Mouse (Mus musculus): ENCODE measurements around the gene Kifc3.

DNA sequence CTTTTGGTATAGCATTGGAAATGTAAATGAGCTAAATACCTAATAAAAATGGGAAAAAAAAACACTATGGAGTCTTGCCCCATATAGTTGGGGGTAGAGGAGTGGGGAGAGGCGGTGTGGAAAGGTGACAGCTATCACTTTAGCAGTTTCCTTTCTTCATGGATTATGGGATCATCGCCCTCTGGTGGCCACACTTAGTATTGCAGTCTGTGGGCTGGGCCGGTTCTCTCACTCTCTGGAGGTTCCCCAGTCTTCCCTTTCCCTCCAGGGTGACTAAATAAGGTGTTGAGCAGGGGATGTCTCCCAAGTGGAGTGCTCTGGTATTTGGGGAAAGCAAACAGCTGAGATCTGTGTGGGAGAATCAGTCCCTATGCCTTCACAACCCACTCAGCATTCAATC, 33.1 kb upstream of the Kifc3 start:
- no peak for TF ChIP-seq RCOR1 (conservative IDR thresholded peaks at IDR 0.05; ENCODE audit: low read depth, low read length)
- TF ChIP-seq POLR2A (IDR thresholded peaks at IDR 0.05; ENCODE audit: low read depth, low read length), result no peak
- peak; percentile 79 to 92 for TF ChIP-seq CTCF (conservative IDR thresholded peaks at IDR 0.05 in 1 of 2, IDR thresholded peaks at IDR 0.05 in 1 of 2; ENCODE audit: low read depth in 2 of 2, low read length in 2 of 2)
- TF ChIP-seq SIN3A (IDR thresholded peaks at IDR 0.05; ENCODE audit: low read length), result no peak
- no peak for TF ChIP-seq MAX (IDR thresholded peaks at IDR 0.05; ENCODE audit: low read length)
- no peak for TF ChIP-seq MAFK (IDR thresholded peaks at IDR 0.05; ENCODE audit: insufficient replicate concordance, low read length)
- no peak for TF ChIP-seq USF2 (conservative IDR thresholded peaks at IDR 0.05; ENCODE audit: low read depth, low read length)
- no peak for TF ChIP-seq ETS1 (conservative IDR thresholded peaks at IDR 0.05; ENCODE audit: low read depth, low read length)
- no peak for TF ChIP-seq KAT2A (IDR thresholded peaks at IDR 0.05; ENCODE audit: insufficient replicate concordance, low read length)
- TF ChIP-seq RAD21 (IDR thresholded peaks at IDR 0.05; ENCODE audit: low read depth, low read length), result peak; percentile 56
- TF ChIP-seq MYC (IDR thresholded peaks at IDR 0.05; ENCODE audit: low read depth, low read length), result no peak
- no peak for TF ChIP-seq EP300 (IDR thresholded peaks at IDR 0.05; ENCODE audit: low read length)
- no peak for TF ChIP-seq ZMIZ1 (IDR thresholded peaks at IDR 0.05; ENCODE audit: low read depth, low read length)
- no peak for TF ChIP-seq USF1 (IDR thresholded peaks at IDR 0.05; ENCODE audit: low read depth, low read length)

All from CH12.LX (cell line).